Mouse (Mus musculus) CD4-positive, CD25-positive, alpha-beta regulatory T cell (primary cell): ENCODE data around the gene Cavin2. TPM values are rescaled to one million over a fixed set of nuclear protein-coding genes. Genes with fewer than 3 reads are reported as not detected.

ENCODE experiments used
- polyA plus RNA-seq: library from polyadenylated mRNA; unstranded; fragments of 100-300 nt; shearing (Covaris generic); gene quantifications from one replicate; pipeline ENCODE4 v1.2.1, GENCODE M21; 2017

Cavin2 gene
- polyA plus RNA-seq: not detected

GRCm38 (mm10) chr1:51288755-51289619, at the start of gene Cavin2:
TSS of gene Cavin2 (plus strand) at chr1:51289126.

Other genes with a start within 250 kb of the Cavin2 start
- 111 TPM for gene Nabp1, start 189.3 kb downstream of the Cavin2 start, polyA plus RNA-seq